Mouse (Mus musculus) kidney, embryonic 14.5 days (tissue): Measurements from ENCODE around the gene Axdnd1. TPM values are rescaled to one million over a fixed set of nuclear protein-coding genes. Genes with fewer than 3 reads are reported as not detected.
"Not testable (repeated sequence)": the region's sequence is repeated elsewhere in the genome, so short reads cannot be mapped to it uniquely, and the experiment has no call there.

Experiments used
- ATAC-seq: fragments of 200-750 bp; cut with Nextera tagmentation; 2 replicates; pipeline ENCODE4 v1.8.0; 2017; ENCODE audit warnings: moderate number of reproducible peaks, mild to moderate bottlenecking, moderate TSS enrichment, moderate library complexity; ENCODE audit not compliant: low FRiP score, low TSS enrichment
- H3K27ac ChIP-seq: fragments of 300-500 bp; sonication (generic); 2 replicates; pipeline ENCODE4 v1.5.1; 2014; ENCODE audit warnings: low read depth, mild to moderate bottlenecking, low read length, moderate library complexity, mixed read lengths
- H3K27me3 ChIP-seq: fragments of 300-500 bp; sonication (generic); 2 replicates; pipeline ENCODE4 v1.6.1; 2014; ENCODE audit warnings: mild to moderate bottlenecking, low read length; ENCODE audit not compliant: control insufficient read depth, insufficient read depth
- H3K36me3 ChIP-seq: fragments of 300-500 bp; sonication (generic); 2 replicates; pipeline ENCODE4 v1.6.1; 2014; ENCODE audit warnings: low read length, mixed read lengths; ENCODE audit not compliant: control insufficient read depth, insufficient read depth
- H3K4me1 ChIP-seq: fragments of 300-500 bp; sonication (generic); 2 replicates; pipeline ENCODE4 v1.6.1; 2014; ENCODE audit warnings: low read length, mixed read lengths; ENCODE audit not compliant: control insufficient read depth, insufficient read depth
- H3K4me2 ChIP-seq: fragments of 300-500 bp; sonication (generic); replicated peaks from 2 replicates; pipeline ENCODE4 v1.6.1; 2014; ENCODE audit warnings: low read depth, mild to moderate bottlenecking, low read length
- H3K4me3 ChIP-seq: fragments of 300-500 bp; sonication (generic); 2 replicates; pipeline ENCODE4 v1.5.1; 2014; ENCODE audit warnings: mild to moderate bottlenecking, low read length
- H3K9ac ChIP-seq: fragments of 300-500 bp; sonication (generic); 2 replicates; pipeline ENCODE4 v1.6.1; 2014; ENCODE audit warnings: low read depth, mild to moderate bottlenecking, low read length, moderate library complexity
- H3K9me3 ChIP-seq: fragments of 300-500 bp; sonication (generic); 2 replicates; pipeline ENCODE4 v1.6.1; 2016; ENCODE audit warnings: low read length; ENCODE audit not compliant: control insufficient read depth
- WGBS: fragments of 180-500 bp; shearing (Covaris S2); extraction: QIAGEN DNeasy Blood & Tissue Kit; methylation state at CpG from one replicate; pipeline ENCODE4 v1.1.7; 2014; 5-methylcytosine and 5-hydroxymethylcytosine counted together
- polyA plus RNA-seq: library from polyadenylated mRNA; unstranded; fragments of >200 nt; fragmentation: Nextera tagmentation; extraction: Ambion mirVana; gene quantifications from 2 replicates; pipeline ENCODE4 v1.2.1, GENCODE M21; 2014

Gene Axdnd1
- polyA plus RNA-seq, 1 experiment from 2014 or later: 1.8 TPM

DNA sequence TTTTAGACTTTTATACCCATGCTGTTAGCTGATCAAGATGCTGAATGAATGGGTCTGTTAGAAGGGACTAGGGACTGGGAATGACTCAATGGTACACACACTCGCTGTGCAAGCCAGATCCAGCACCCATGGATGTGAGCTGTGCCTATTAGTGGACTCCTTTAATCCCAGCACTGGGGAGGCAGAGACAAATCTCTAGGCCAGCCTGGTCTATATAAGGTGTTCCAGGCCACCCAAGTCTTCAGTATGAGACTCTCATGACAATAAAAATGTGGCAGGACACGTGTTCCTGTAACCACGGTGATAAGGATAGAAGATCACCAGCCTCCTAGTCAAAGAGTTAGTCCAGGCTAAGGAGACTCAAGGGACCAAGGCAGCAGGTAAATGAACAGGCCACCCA lies 3.1 kb upstream of the Axdnd1 start:
- no peaks in the 10 kb centered on the region; the same call in 1 of the 2 replicates for H3K36me3 ChIP-seq
- no peak overlapping the region for H3K9ac ChIP-seq
- no peaks in the 10 kb centered on the region for H3K4me1 ChIP-seq
- no peak for ATAC-seq
- H3K9me3 ChIP-seq: no peaks in the 10 kb centered on the region
- 93% methylated on average over 3 of the region's 3 CpGs for WGBS
- no peak overlapping the region for H3K4me3 ChIP-seq
- no peaks in the 10 kb centered on the region for H3K27me3 ChIP-seq
- H3K27ac ChIP-seq: no peak overlapping the region
- no peak overlapping the region for H3K4me2 ChIP-seq

DNA sequence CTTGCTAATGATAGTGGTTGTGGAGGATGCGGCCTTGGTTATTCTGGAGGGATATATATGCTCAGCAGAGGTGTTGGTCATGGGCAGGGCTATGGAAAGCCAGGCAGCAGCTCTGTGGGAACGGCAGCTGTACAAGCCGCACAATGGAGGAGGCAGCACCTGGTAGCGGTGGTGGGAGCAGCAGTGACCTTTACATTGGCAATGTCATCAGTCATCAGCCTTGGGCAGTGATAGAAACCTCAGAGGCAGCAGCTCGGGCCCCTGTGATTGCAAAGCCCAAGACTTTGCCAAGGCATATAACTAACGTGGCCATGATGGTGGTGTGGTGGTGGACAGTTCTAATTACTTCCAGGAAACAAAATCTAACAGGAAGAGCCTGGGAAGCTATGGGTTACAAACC lies 2.5 kb upstream of the Axdnd1 start:
- Histone ChIP-seq H3K27ac (no peak overlapping the region), H3K4me2 (no peak overlapping the region), H3K9ac (no peak overlapping the region), H3K27me3 (no peaks in the 10 kb centered on the region), H3K4me1 (no peaks in the 10 kb centered on the region), H3K4me3 (no peak overlapping the region), H3K9me3 (no peaks in the 10 kb centered on the region), H3K36me3 (no peaks in the 10 kb centered on the region; the same call in 1 of the 2 replicates)
- WGBS: 84% methylated on average over 6 of the region's 6 CpGs
- no peak for ATAC-seq

DNA sequence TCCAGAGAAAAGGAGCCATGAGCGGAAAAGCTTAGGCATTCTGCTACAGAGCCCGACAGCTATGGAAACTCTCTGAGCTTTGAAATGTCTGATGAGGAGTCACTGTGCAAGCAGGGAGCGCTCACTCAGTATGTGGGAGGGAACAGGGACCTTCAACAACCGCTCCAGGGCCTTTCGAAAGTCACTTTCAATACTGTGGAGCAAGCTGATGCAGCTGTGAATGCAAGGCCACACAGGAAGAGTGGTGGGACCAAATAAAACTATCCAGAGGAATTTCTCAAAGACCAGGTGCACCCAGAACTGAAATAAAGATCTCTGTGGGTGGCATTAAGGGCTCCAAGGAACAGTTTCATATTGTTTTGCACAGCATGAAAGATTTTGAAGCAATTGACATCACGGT lies 1.9 kb upstream of the Axdnd1 start:
- Histone ChIP-seq H3K9ac (no peak overlapping the region), H3K9me3 (no peaks in the 10 kb centered on the region), H3K4me3 (no peak overlapping the region), H3K27me3 (no peaks in the 10 kb centered on the region), H3K27ac (no peak overlapping the region), H3K4me2 (no peak overlapping the region), H3K36me3 (no peaks in the 10 kb centered on the region; the same call in 1 of the 2 replicates), H3K4me1 (no peaks in the 10 kb centered on the region)
- ATAC-seq: no peak
- WGBS: 74% methylated on average over 6 of the region's 6 CpGs

DNA sequence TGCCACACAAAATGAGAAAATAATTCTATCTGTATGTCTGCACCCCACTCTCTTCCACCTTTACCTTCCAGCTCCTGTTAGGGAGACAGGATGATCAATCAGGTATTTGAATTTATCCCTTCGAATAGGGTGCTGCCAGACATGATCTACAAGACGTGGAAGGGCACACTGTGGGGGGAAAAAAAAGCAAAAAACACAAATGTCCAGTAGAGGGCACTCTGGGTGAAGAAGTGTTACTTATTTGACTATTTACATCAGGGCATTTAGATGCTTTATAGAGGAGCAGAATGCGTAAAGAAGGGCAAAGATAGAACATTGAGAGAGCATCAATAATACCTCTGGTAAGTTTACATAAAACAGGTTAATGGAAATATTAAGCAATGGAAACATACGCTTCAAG lies 2.8 kb downstream of the Axdnd1 start:
- Histone ChIP-seq H3K27ac (no peak overlapping the region), H3K36me3 (no peaks in the 10 kb centered on the region), H3K27me3 (no peaks in the 10 kb centered on the region), H3K4me3 (no peak overlapping the region), H3K9me3 (peaks cover 3% of the 10 kb centered on the region; the same call in 1 of the 2 replicates), H3K4me2 (no peak overlapping the region), H3K9ac (no peak overlapping the region), H3K4me1 (no peaks in the 10 kb centered on the region)
- WGBS: 60% methylated on average over 4 of the region's 4 CpGs
- ATAC-seq: no peak

DNA sequence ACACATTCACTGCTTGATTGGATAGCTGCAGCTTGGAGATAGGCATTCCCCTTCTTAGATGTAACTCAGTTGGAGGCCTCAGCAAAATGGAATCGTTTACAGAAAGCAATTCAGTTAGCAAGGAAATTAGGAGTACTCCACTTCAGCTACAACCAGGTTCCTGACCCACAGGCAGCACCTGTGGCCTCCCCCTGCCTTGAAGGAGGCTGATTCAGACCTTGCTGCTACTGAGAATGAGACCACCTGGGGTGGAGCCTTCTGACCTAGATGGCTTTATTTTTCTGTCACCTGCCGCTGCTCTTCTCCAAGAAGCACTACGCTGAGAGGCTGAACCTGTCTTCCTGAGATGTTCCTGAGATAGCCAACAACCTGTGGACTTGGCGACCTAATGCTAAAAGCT lies 12.4 kb downstream of the Axdnd1 start:
- Histone ChIP-seq H3K27me3 (no peaks in the 10 kb centered on the region), H3K4me1 (no peaks in the 10 kb centered on the region), H3K9me3 (no peaks in the 10 kb centered on the region), H3K4me3 (no peak overlapping the region), H3K27ac (no peak overlapping the region), H3K9ac (no peak overlapping the region), H3K4me2 (no peak overlapping the region), H3K36me3 (no peaks in the 10 kb centered on the region)
- no peak for ATAC-seq
- WGBS: 64% methylated on average over 4 of the region's 4 CpGs

DNA sequence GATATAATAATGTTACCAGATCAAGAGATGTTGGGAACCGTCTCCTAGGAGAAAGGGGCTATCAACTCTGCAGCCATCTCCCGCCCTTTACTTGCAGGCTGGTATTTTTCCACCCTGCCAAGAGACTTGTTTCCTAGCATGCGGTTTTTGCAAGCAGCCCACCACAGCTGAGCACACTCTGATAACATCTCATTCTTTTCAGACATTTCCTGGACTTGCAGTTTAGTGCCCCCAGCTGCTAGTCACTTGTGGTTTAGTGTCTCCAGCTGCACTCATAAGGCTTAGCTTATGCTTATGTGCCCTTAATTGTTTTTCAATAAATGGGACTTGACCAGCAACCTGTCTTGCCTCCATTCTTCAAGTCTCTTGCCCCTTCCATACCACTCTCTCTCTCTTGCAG lies 13.0 kb downstream of the Axdnd1 start:
- no peak overlapping the region for H3K4me2 ChIP-seq
- no peak for ATAC-seq
- WGBS: 30% methylated on average over 3 of the region's 3 CpGs
- H3K36me3 ChIP-seq: no peaks in the 10 kb centered on the region
- no peak overlapping the region for H3K27ac ChIP-seq
- no peak overlapping the region for H3K9ac ChIP-seq
- H3K4me3 ChIP-seq: no peak overlapping the region
- H3K27me3 ChIP-seq: no peaks in the 10 kb centered on the region
- no peaks in the 10 kb centered on the region for H3K4me1 ChIP-seq
- no peaks in the 10 kb centered on the region for H3K9me3 ChIP-seq

DNA sequence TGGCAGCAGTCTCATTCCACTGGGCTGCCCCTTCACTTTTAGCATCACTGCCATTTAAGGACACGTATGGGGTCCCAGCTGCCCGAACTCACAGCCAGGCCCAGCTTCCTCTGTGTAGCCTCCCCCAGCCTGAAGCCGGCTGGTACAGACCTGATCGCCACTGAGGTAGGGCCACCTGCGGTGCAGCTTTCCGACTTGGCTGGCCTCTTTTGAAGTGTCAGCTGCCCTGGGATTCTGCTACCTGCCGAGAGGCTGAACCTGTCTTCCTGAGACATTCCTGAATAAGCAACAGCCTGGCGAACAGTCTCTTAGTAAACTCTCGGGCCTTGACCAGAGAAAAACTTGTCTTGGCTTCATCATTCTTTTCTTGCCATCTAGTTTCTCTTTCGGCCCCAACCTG lies 17.7 kb downstream of the Axdnd1 start:
- no peaks in the 10 kb centered on the region for H3K9me3 ChIP-seq
- no peaks in the 10 kb centered on the region for H3K27me3 ChIP-seq
- H3K36me3 ChIP-seq: no peaks in the 10 kb centered on the region
- H3K9ac ChIP-seq: no peak overlapping the region
- no peaks in the 10 kb centered on the region for H3K4me1 ChIP-seq
- H3K4me3 ChIP-seq: no peak overlapping the region
- ATAC-seq: no peak
- no peak overlapping the region for H3K4me2 ChIP-seq
- no peak overlapping the region for H3K27ac ChIP-seq
- 56% methylated on average over 10 of the region's 10 CpGs for WGBS

DNA sequence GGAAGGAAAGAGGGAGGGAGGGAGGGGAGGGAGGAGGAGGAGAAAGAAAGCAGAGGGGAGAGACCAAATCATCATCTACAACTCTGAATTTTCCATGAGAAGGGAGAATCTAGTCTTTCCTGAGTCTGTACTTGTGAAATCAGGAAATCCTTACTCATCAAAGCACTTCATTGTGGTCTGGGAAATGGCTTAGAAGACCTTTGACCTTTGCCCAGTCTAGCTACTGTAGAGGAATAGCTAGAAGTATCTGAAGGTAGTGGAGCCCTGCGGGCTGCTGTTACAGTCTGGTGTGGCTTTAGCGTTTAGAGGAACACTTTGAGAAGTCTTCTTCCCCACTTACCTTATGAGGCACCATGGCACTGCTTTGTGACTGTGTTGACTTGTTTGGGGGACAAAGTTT lies 18.5 kb downstream of the Axdnd1 start:
- WGBS: 58% methylated on average over 2 of the region's 2 CpGs
- no peak for ATAC-seq

DNA sequence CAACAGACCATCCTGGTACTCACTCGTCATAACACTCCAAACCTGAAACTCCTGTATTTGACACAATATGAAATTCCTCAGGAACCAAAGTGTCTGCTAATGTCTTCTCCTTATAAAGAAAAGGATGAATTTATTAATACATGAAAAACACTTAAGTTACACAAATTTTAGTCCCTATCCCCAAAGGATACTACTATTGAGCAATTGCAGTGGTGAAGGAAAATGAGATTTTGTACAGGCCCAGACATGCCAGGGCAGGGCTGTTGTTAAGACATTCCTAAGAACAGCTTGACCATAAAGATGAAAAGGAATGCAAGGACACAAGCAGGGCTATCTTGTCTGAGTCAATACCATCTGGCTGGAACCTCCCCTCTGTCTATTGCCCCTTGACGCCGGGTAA lies 20.8 kb downstream of the Axdnd1 start:
- H3K27me3 ChIP-seq, ATAC-seq, H3K9ac ChIP-seq, H3K4me2 ChIP-seq, H3K9me3 ChIP-seq, H3K27ac ChIP-seq, H3K4me1 ChIP-seq, H3K36me3 ChIP-seq, H3K4me3 ChIP-seq: not testable (repeated sequence)
- 82% methylated on average over 3 of the region's 3 CpGs for WGBS

More for the DNA sequence above, 18.5 kb downstream of the Axdnd1 start:
- Histone ChIP-seq H3K4me3 (no peak overlapping the region), H3K9ac (no peak overlapping the region), H3K9me3 (no peaks in the 10 kb centered on the region), H3K36me3 (no peaks in the 10 kb centered on the region), H3K27me3 (no peaks in the 10 kb centered on the region), H3K27ac (no peak overlapping the region), H3K4me2 (no peak overlapping the region), H3K4me1 (no peaks in the 10 kb centered on the region)

DNA sequence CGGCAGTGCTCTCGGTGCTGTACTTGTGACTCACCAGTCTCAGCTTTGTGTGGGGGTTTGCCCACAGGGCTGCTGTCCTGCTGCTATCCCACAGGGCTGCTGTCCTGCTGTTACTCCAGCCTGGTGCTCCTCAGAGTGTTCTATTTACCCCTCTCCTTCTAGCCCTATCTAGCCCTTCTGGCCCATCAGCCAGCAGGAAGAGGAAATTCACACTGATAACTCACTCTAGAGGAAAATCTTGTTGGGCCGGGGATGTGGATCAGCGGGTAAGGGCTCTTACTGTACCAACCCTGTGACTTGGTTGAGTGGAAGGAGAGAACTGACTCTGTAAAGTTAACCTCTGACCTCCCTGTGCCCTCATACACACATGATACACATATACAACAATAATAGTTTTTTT lies 27.8 kb downstream of the Axdnd1 start:
- no peaks in the 10 kb centered on the region for H3K36me3 ChIP-seq
- no peak overlapping the region for H3K9ac ChIP-seq
- 80% methylated on average over 4 of the region's 4 CpGs for WGBS
- H3K4me2 ChIP-seq: no peak overlapping the region
- H3K27ac ChIP-seq: no peak overlapping the region
- no peak overlapping the region for H3K4me3 ChIP-seq
- ATAC-seq: no peak
- H3K4me1 ChIP-seq: no peaks in the 10 kb centered on the region
- no peaks in the 10 kb centered on the region for H3K9me3 ChIP-seq
- H3K27me3 ChIP-seq: no peaks in the 10 kb centered on the region
